14 mouse cellular contexts compared by ENCODE assay signal in the genomic region with DNA sequence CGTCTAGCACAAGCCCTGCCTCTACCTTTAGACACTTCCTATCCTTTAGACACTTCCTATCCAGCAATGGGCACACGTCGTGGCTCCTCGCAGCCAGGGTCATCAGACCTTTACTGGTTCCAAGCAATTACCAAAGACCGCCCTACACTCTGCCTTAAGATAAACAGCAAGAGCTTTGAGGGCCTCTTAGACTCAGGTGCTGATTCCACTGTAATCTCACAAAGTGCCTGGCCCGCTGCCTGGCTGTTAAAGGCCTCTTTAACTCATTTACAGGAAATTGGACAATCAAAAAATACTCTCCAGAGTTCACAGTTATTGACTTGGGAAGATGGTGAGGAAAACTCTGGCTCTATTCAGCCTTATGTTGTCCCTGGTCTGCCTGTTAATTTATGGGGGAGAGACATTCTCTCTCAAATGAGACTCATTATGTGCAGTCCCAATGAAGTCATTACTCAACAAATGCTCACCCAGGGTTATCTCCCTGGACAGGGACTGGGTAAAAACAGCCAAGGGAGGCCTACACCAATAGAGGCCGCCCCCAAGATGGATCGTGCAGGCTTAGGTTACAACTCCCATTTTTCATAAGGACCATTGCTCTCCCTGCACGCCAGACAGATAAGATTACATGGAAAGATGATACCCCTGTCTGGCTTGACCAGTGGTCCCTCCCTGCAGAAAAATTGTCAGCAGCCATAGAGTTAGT. TPM values are rescaled to one million over a fixed set of nuclear protein-coding genes. Genes with fewer than 3 reads are reported as not detected.
"Had no signal": no experiment of that assay in that cellular context is flagged by ENCODE, and none has a peak within 500 bp of the region (broad histone marks: within the 10 kb centered on the region; RNA-seq: fewer than 3 reads in every experiment).

No protein-coding gene starts in this region.

RNA-seq across cellular contexts. Expression of a gene that starts 10.9 kb away (rescaled TPM):
- polyA plus RNA-seq: inflammation-experienced regulatory T-cells, adult 6 months; intestine, embryonic 16.5 days; large intestine, adult 2 months; limb, embryonic 10.5 days; limb, embryonic 13.5 days; liver, adult 2 months; liver, embryonic 13.5 days; liver, embryonic 16.5 days; lung, embryonic 15.5 days; midbrain, embryonic 11.5 days; midbrain, embryonic 14.5 days; neural tube, embryonic 13.5 days; stomach, embryonic 15.5 days; thymus, postnatal 0 days had no signal

RNA-seq across cellular contexts. Expression of a gene that starts 11.9 kb away (rescaled TPM):
- polyA plus RNA-seq: inflammation-experienced regulatory T-cells, adult 6 months; intestine, embryonic 16.5 days; large intestine, adult 2 months; limb, embryonic 10.5 days; limb, embryonic 13.5 days; liver, adult 2 months; liver, embryonic 13.5 days; liver, embryonic 16.5 days; lung, embryonic 15.5 days; midbrain, embryonic 11.5 days; midbrain, embryonic 14.5 days; neural tube, embryonic 13.5 days; stomach, embryonic 15.5 days; thymus, postnatal 0 days had no signal

RNA-seq across cellular contexts. Expression of a gene that starts 17.3 kb away (rescaled TPM):
- polyA plus RNA-seq: inflammation-experienced regulatory T-cells, adult 6 months; intestine, embryonic 16.5 days; large intestine, adult 2 months; limb, embryonic 10.5 days; limb, embryonic 13.5 days; liver, adult 2 months; liver, embryonic 13.5 days; liver, embryonic 16.5 days; lung, embryonic 15.5 days; midbrain, embryonic 11.5 days; midbrain, embryonic 14.5 days; neural tube, embryonic 13.5 days; stomach, embryonic 15.5 days; thymus, postnatal 0 days had no signal

RNA-seq across cellular contexts. Expression of a gene that starts 27.9 kb away (rescaled TPM):
- polyA plus RNA-seq: inflammation-experienced regulatory T-cells, adult 6 months; intestine, embryonic 16.5 days; large intestine, adult 2 months; limb, embryonic 10.5 days; limb, embryonic 13.5 days; liver, adult 2 months; liver, embryonic 13.5 days; liver, embryonic 16.5 days; lung, embryonic 15.5 days; midbrain, embryonic 11.5 days; midbrain, embryonic 14.5 days; neural tube, embryonic 13.5 days; stomach, embryonic 15.5 days; thymus, postnatal 0 days had no signal

RNA-seq across cellular contexts. Expression of a gene that starts 45.2 kb away (rescaled TPM):
- polyA plus RNA-seq: inflammation-experienced regulatory T-cells, adult 6 months; intestine, embryonic 16.5 days; large intestine, adult 2 months; limb, embryonic 10.5 days; limb, embryonic 13.5 days; liver, adult 2 months; liver, embryonic 13.5 days; liver, embryonic 16.5 days; lung, embryonic 15.5 days; midbrain, embryonic 11.5 days; midbrain, embryonic 14.5 days; neural tube, embryonic 13.5 days; stomach, embryonic 15.5 days; thymus, postnatal 0 days had no signal
